Mouse (Mus musculus) cerebellum, adult 2 months (tissue): ENCODE results near the gene Fam57a.

Experiments used
- CTCF ChIP-seq: fragments of 200-500 bp; IDR thresholded peaks from 2 replicates; pipeline ENCODE4 v1.5.1; 2011; ENCODE audit warnings: low read depth, mild to moderate bottlenecking, control low read depth, low read length, moderate library complexity, borderline replicate concordance; ENCODE audit not compliant: insufficient read depth
- POLR2A ChIP-seq: fragments of 200-500 bp; IDR thresholded peaks from 2 replicates; pipeline ENCODE4 v1.6.1; 2011; ENCODE audit warnings: low read length, control low read depth, borderline replicate concordance; ENCODE audit not compliant: insufficient read depth

- TF ChIP-seq CTCF (no peak), POLR2A (no peak)
These were observed 12.8 kb upstream of the Fam57a start for GRCm38 (mm10) chr11:76166657-76167056.
